Mouse (Mus musculus): ENCODE results near the gene Tmc1.

DNA sequence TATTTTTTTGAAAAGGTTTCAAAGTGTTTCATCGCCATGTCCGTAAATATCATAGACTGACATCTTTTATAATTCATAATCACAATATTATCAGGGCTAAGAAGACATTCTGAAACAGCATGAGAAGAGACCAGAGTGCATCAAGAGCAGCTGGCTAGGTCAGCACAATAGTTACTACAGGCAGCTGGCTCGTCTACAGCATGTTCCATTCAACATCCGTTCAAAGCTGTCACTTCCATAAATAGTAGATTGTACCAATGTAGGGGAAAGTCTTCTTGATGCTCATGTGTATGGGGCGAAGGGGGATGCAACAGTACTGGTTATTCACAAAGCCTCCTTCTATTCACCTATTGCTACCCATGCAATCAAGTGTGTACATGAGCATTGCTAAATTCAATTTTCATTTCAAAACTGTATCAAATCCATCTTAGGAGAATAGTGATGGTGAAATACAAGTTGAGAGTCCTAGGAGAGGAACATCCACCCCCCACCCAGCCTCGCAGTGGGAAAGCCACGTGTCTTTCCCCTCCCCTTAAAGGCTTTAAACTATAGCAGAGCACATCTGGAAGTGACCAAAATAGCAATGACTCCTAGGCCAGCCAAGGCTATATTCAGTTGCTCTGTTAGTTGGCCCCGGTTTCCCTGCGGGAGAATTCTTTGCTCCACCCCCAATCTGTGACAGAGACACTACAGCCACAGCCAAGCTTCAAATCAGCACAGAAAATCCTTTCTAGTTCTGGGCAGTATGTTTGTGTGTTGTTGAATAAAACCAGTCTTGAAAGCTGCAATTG lies 117.8 kb downstream of the Tmc1 start:
- no peak for TF ChIP-seq BHLHE40 (IDR thresholded peaks at IDR 0.05; ENCODE audit: low read depth, low read length)
- TF ChIP-seq USF1 (IDR thresholded peaks at IDR 0.05; ENCODE audit: low read depth, low read length): no peak
- no peak for TF ChIP-seq HCFC1 (IDR thresholded peaks at IDR 0.05; ENCODE audit: low read depth, low read length)
- TF ChIP-seq POLR2A (IDR thresholded peaks at IDR 0.05; ENCODE audit: low read depth, low read length): no peak
- no peak for TF ChIP-seq NRF1 (IDR thresholded peaks at IDR 0.05; ENCODE audit: low read depth, low read length)
- TF ChIP-seq RCOR1 (conservative IDR thresholded peaks at IDR 0.05; ENCODE audit: low read depth, low read length): no peak
- no peak for TF ChIP-seq MEF2A (IDR thresholded peaks at IDR 0.05; ENCODE audit: borderline replicate concordance, low read depth, low read length)
- no peak for TF ChIP-seq CTCF (conservative IDR thresholded peaks at IDR 0.05 in 1 of 2, IDR thresholded peaks at IDR 0.05 in 1 of 2; ENCODE audit: low read depth in 2 of 2, low read length in 2 of 2)
- no peak for TF ChIP-seq TCF12 (IDR thresholded peaks at IDR 0.05; ENCODE audit: low read depth, low read length)
- TF ChIP-seq CHD2 (IDR thresholded peaks at IDR 0.05; ENCODE audit: low read length): no peak
- TF ChIP-seq E2F4 (IDR thresholded peaks at IDR 0.05; ENCODE audit: insufficient replicate concordance, low read depth, low read length): no peak

Data from CH12.LX (cell line).